Mouse (Mus musculus): ENCODE data around the gene Sys1. TPM values are rescaled to one million over a fixed set of nuclear protein-coding genes. Genes with fewer than 3 reads are reported as not detected.

Sys1 gene
- polyA plus RNA-seq, 1 experiment from 2014 or later, result 63.3 TPM

DNA sequence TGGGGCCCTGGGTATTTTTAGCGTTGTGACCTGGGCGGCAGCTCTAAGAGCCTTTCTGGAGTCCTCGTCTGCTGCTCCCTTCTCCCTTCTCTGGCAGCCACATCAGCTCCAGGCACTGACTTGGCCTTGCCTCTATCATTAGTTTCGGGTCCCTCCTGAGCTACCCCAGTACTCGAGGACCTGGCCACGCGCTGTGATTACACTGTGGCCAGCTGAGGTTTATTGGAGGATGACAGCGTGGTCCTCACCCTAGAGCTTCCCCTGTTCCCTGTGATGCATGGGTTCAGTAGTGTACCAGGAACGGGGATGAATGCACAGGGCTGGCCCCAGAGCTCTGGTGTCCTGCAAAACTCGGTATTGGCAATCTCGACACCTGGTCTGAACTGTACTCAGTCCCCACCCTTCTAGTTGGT, 30.4 kb downstream of the Sys1 start:
- Histone ChIP-seq H3K27me3 (replicated peaks; ENCODE audit: control insufficient read depth, insufficient read depth, low read length) (peaks cover 25% of the 10 kb centered on the region), H3K4me3 (ENCODE audit: low read depth, low read length) (peak overlapping the region; percentile 68), H3K4me2 (ENCODE audit: low read depth, low read length) (peak overlapping the region; percentile 100), H3K9ac (ENCODE audit: low read depth, low read length) (peak overlapping the region; percentile 73), H3K36me3 (ENCODE audit: control insufficient read depth, insufficient read depth, low read length) (no peaks in the 10 kb centered on the region), H3K27ac (replicated peaks; ENCODE audit: low read depth, low read length) (no peak overlapping the region), H3K4me1 (ENCODE audit: control insufficient read depth, insufficient read depth, low read length) (peaks cover 8% of the 10 kb centered on the region; the same call in 1 of the 2 replicates), H3K9me3 (ENCODE audit: control insufficient read depth, low read length) (no peaks in the 10 kb centered on the region)
- 12% methylated on average over 11 of the region's 11 CpGs for WGBS
- ATAC-seq (ENCODE audit: low read depth) (peak; percentile 20; the same call in 1 of the 2 replicates), DNase-seq (ENCODE audit: low spot score) (no peak)

DNA sequence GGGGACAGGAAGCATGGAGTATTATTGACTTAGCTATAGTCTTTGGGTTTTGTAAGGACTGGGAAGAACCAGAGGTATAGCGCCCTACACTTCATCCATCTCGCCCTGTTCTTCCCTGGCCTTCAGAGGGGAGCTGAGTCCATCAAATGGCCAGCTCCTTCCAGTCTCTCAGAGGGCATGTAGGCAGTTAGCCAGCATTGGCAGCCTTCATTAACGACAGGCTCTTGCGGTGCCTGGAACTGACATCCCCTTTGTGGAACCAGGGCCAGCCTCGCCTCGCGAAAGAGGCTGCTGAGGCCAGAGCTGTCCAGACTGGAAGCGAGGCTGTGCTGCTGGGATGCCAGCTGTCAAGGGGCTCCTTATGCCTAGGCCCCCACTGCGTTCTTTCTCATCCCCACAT, 31.0 kb downstream of the Sys1 start:
- H3K4me1 ChIP-seq (ENCODE audit: control insufficient read depth, insufficient read depth, low read length), result peaks cover 8% of the 10 kb centered on the region; the same call in 1 of the 2 replicates
- no peak overlapping the region for H3K27ac ChIP-seq (replicated peaks; ENCODE audit: low read depth, low read length)
- H3K36me3 ChIP-seq (ENCODE audit: control insufficient read depth, insufficient read depth, low read length), result no peaks in the 10 kb centered on the region
- no peak for ATAC-seq (ENCODE audit: low read depth)
- peaks cover 25% of the 10 kb centered on the region for H3K27me3 ChIP-seq (replicated peaks; ENCODE audit: control insufficient read depth, insufficient read depth, low read length)
- H3K9me3 ChIP-seq (ENCODE audit: control insufficient read depth, low read length), result no peaks in the 10 kb centered on the region
- H3K4me2 ChIP-seq (ENCODE audit: low read depth, low read length), result no peak overlapping the region
- no peak overlapping the region for H3K9ac ChIP-seq (ENCODE audit: low read depth, low read length)
- H3K4me3 ChIP-seq (ENCODE audit: low read depth, low read length), result no peak overlapping the region
- 59% methylated on average over 9 of the region's 9 CpGs for WGBS
- DNase-seq (ENCODE audit: low spot score), result no peak

DNA sequence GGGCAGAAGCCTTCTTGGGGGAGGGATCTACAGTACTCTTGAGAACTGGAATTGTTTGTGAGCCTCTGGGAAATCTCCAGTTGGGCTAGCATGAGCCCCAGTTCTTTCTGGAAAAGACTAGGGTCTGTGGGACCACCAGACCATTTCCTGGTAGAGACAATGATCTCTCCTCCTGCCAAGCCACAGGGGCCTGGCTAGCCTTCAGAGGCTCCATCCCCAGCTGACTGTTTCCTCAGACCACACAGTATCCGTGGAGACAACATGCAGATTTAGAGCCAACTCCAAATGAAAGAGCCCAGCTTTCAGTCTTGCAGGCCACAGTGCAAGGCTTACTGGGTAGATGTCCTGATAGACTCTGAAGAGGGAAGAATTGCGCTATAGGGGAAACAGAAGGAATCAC, 37.4 kb downstream of the Sys1 start:
- 0 out of 2 replicates have a peak, but pooled peaks cover 2% of the 10 kb centered on the region for H3K36me3 ChIP-seq (ENCODE audit: control insufficient read depth, insufficient read depth, low read length)
- H3K27me3 ChIP-seq (replicated peaks; ENCODE audit: control insufficient read depth, insufficient read depth, low read length), result no peaks in the 10 kb centered on the region
- H3K27ac ChIP-seq (replicated peaks; ENCODE audit: low read depth, low read length), result no peak overlapping the region
- ATAC-seq (ENCODE audit: low read depth) (no peak), DNase-seq (ENCODE audit: low spot score) (no peak)
- no peak overlapping the region for H3K4me3 ChIP-seq (ENCODE audit: low read depth, low read length)
- WGBS, result 42% methylated on average over 2 of the region's 2 CpGs
- no peak overlapping the region for H3K9ac ChIP-seq (ENCODE audit: low read depth, low read length)
- H3K4me1 ChIP-seq (ENCODE audit: control insufficient read depth, insufficient read depth, low read length), result 0 out of 2 replicates have a peak, but pooled peaks cover 12% of the 10 kb centered on the region
- H3K9me3 ChIP-seq (ENCODE audit: control insufficient read depth, low read length), result no peaks in the 10 kb centered on the region
- no peak overlapping the region for H3K4me2 ChIP-seq (ENCODE audit: low read depth, low read length)

DNA sequence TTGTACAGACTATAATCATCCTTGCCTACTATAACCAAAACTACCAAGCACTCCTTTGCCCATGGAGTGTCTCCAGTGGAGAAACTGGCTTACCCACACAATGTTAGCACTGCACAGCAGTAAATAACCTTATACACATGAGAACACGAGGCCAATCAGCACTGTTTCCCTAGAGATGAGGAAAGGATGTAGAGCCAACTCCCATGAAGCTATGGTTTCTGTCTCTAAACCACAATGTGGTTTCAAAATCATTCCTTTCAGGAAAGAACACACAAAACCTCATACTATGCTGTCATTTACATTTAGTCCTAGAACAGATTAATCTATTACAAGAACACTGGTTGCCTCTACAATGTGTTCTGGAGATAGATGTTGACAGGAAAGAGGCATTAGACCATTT, 39.6 kb downstream of the Sys1 start:
- Histone ChIP-seq H3K27ac (replicated peaks; ENCODE audit: low read depth, low read length) (no peak overlapping the region), H3K27me3 (replicated peaks; ENCODE audit: control insufficient read depth, insufficient read depth, low read length) (no peaks in the 10 kb centered on the region), H3K9ac (ENCODE audit: low read depth, low read length) (no peak overlapping the region), H3K4me2 (ENCODE audit: low read depth, low read length) (peak overlapping the region; percentile 79; the same call in 1 of the 2 replicates), H3K4me1 (ENCODE audit: control insufficient read depth, insufficient read depth, low read length) (0 out of 2 replicates have a peak, but pooled peaks cover 12% of the 10 kb centered on the region), H3K4me3 (ENCODE audit: low read depth, low read length) (no peak overlapping the region), H3K36me3 (ENCODE audit: control insufficient read depth, insufficient read depth, low read length) (peaks cover 22% of the 10 kb centered on the region), H3K9me3 (ENCODE audit: control insufficient read depth, low read length) (no peaks in the 10 kb centered on the region)
- DNase-seq (ENCODE audit: low spot score) (peak; percentile 27), ATAC-seq (ENCODE audit: low read depth) (peak; percentile 30; the same call in 1 of the 2 replicates)
- WGBS, result 62% methylated on average over 1 of the region's 1 CpGs

DNA sequence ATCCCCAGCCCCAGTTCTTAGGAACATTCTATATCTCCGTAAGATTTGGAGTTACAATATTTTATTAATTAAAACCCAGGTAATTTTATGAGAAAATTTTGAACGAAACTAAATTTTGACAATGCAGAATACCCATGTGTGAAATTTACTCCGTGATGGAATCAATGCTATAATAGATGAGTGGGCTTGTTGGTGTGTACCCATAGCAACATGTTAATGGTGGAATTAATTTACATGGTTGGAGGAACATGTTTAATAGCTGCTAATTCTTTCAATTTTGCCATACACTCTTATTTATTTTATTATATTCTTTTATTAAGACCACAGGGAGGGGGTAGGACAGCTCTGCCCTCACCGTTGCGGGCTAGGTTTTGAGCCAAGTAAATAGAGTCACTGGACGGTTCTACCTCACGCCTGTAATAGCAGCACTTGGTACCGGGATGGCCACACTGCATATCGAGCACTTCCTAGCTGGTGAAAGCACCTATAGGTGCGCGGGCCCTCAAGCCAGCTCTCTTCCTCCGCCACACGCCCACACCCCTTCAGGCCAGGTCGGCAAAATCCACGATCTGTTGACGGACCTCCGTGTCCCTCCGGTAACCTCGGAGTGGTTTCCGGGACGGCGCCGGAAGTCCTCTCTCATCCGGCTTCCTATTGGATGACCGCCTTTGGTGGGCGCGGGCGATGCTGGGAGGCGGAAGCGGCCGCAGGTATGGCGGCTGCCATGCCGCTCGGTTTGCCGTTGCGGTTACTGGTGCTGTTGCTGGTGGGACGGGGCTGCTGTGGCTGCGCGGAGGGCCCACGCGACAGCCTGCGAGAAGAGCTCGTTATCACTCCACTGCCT, 40.3 kb downstream of the Sys1 start, which contains the start of gene Pigt:
Pigt (plus strand) TSS at position 674 of the 844 bp plus-strand sequence.
- peak; percentile 94 for DNase-seq (ENCODE audit: low spot score)
- Histone ChIP-seq H3K4me2 (ENCODE audit: low read depth, low read length) (peak within 1 kb of the TSS; percentile 79), H3K9ac (ENCODE audit: low read depth, low read length) (peak within 1 kb of the TSS; percentile 71), H3K9me3 (ENCODE audit: control insufficient read depth, low read length) (no peaks in the 10 kb centered on the region), H3K4me3 (ENCODE audit: low read depth, low read length) (peak within 1 kb of the TSS; percentile 75), H3K4me1 (ENCODE audit: control insufficient read depth, insufficient read depth, low read length) (0 out of 2 replicates have a peak, but pooled peaks cover 12% of the 10 kb centered on the region), H3K27me3 (replicated peaks; ENCODE audit: control insufficient read depth, insufficient read depth, low read length) (no peaks in the 10 kb centered on the region), H3K27ac (replicated peaks; ENCODE audit: low read depth, low read length) (0 out of 2 replicates have a peak within 1 kb of the TSS, but pooled peaks have one; percentile 16), H3K36me3 (ENCODE audit: control insufficient read depth, insufficient read depth, low read length) (peaks cover 29% of the 10 kb centered on the region)
- peak; percentile 94 for ATAC-seq (ENCODE audit: low read depth)
- 7% methylated on average over 29 of the region's 43 CpGs for WGBS

DNA sequence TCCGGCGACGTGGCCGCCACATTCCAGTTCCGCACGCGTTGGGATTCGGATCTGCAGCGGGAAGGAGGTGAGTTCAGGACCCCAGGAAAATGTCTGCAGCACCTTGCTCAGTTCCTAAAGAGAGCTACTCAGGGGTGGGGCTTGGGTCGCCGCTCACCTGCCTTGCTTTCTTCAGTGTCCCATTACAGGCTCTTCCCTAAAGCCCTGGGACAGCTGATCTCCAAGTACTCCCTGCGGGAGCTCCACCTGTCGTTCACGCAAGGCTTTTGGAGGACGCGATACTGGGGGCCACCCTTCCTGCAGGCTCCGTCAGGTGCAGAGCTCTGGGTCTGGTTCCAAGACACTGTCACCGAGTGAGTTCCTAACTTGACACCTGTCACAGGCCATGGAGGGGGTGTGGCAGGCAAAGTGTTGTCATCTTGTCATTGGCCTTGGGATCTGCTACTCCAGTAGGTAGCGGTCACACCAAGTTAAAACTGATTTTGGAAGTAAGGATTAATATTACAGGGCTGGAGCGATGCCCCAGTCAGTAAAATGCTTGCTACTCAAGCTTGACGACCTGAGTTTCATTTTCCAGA, 41.0 kb downstream of the Sys1 start:
- 7% methylated on average over 21 of the region's 21 CpGs for WGBS
- no peak; the same call in none of the 2 replicates for ATAC-seq (ENCODE audit: low read depth)
- H3K27me3 ChIP-seq (replicated peaks; ENCODE audit: control insufficient read depth, insufficient read depth, low read length), result no peaks in the 10 kb centered on the region
- DNase-seq (ENCODE audit: low spot score), result peak; percentile 23
- peak overlapping the region; percentile 71 for H3K9ac ChIP-seq (ENCODE audit: low read depth, low read length)
- peak overlapping the region; percentile 79 for H3K4me2 ChIP-seq (ENCODE audit: low read depth, low read length)
- H3K27ac ChIP-seq (replicated peaks; ENCODE audit: low read depth, low read length), result no peak overlapping the region
- 0 out of 2 replicates have a peak, but pooled peaks cover 12% of the 10 kb centered on the region for H3K4me1 ChIP-seq (ENCODE audit: control insufficient read depth, insufficient read depth, low read length)
- peaks cover 36% of the 10 kb centered on the region for H3K36me3 ChIP-seq (ENCODE audit: control insufficient read depth, insufficient read depth, low read length)
- H3K4me3 ChIP-seq (ENCODE audit: low read depth, low read length), result peak overlapping the region; percentile 75
- no peaks in the 10 kb centered on the region for H3K9me3 ChIP-seq (ENCODE audit: control insufficient read depth, low read length)

DNA sequence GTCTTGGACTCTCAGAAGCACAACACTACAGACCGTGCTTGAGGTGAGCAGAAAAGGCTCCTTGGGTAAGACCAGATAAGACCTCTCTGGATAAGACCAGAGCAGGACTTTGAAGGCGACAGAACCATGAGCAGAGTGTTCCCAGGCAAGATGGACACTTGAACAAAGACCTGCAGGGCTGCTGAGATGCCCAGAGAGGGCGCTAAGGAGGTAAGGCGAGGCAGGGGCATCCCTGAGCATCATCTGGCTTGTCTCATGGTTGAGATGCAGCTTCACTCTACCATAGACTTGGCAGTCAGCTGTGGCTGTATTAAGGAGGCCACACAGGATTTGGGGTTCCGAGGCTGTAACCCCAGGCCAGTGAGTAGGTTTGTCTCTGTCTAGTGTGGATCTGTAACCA, 42.6 kb downstream of the Sys1 start:
- no peak overlapping the region for H3K27ac ChIP-seq (replicated peaks; ENCODE audit: low read depth, low read length)
- WGBS, result 71% methylated on average over 5 of the region's 5 CpGs
- H3K4me3 ChIP-seq (ENCODE audit: low read depth, low read length), result no peak overlapping the region
- H3K9ac ChIP-seq (ENCODE audit: low read depth, low read length), result no peak overlapping the region
- no peak overlapping the region for H3K4me2 ChIP-seq (ENCODE audit: low read depth, low read length)
- H3K36me3 ChIP-seq (ENCODE audit: control insufficient read depth, insufficient read depth, low read length), result peaks cover 51% of the 10 kb centered on the region
- 0 out of 2 replicates have a peak, but pooled peaks cover 12% of the 10 kb centered on the region for H3K4me1 ChIP-seq (ENCODE audit: control insufficient read depth, insufficient read depth, low read length)
- no peak for DNase-seq (ENCODE audit: low spot score)
- H3K9me3 ChIP-seq (ENCODE audit: control insufficient read depth, low read length), result peaks cover 7% of the 10 kb centered on the region
- ATAC-seq (ENCODE audit: low read depth), result no peak
- H3K27me3 ChIP-seq (replicated peaks; ENCODE audit: control insufficient read depth, insufficient read depth, low read length), result no peaks in the 10 kb centered on the region

DNA sequence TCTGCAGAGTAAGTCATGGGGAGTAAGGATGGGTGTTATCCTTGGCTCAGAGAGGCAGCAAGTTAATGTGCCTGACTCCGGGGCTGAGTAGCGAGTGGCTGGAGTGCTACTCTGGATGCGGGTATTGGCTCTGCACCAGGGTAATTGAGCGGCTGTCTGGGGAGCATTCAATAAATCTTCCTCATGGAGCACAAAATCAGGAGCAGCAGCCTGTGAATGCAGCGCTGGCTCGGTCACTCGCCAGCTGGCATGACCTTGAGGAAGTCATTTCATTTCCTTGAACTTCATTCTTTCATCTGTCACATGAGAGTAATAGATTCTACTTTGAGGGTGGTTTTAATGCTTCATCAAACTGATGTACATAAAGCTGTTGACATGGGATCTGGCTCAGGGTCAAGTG, 43.7 kb downstream of the Sys1 start:
- DNase-seq (ENCODE audit: low spot score) (no peak), ATAC-seq (ENCODE audit: low read depth) (no peak)
- Histone ChIP-seq H3K4me2 (ENCODE audit: low read depth, low read length) (no peak overlapping the region), H3K9ac (ENCODE audit: low read depth, low read length) (no peak overlapping the region), H3K27ac (replicated peaks; ENCODE audit: low read depth, low read length) (no peak overlapping the region), H3K36me3 (ENCODE audit: control insufficient read depth, insufficient read depth, low read length) (peaks cover 63% of the 10 kb centered on the region), H3K27me3 (replicated peaks; ENCODE audit: control insufficient read depth, insufficient read depth, low read length) (no peaks in the 10 kb centered on the region), H3K4me3 (ENCODE audit: low read depth, low read length) (no peak overlapping the region), H3K9me3 (ENCODE audit: control insufficient read depth, low read length) (peaks cover 13% of the 10 kb centered on the region), H3K4me1 (ENCODE audit: control insufficient read depth, insufficient read depth, low read length) (0 out of 2 replicates have a peak, but pooled peaks cover 12% of the 10 kb centered on the region)
- WGBS, result 89% methylated on average over 7 of the region's 7 CpGs

Measured in embryonic facial prominence, embryonic 14.5 days (tissue).